Mouse (Mus musculus) inflammation-experienced regulatory T-cells, adult 6 months (primary cell): ENCODE measurements around the gene Hibadh. TPM values are rescaled to one million over a fixed set of nuclear protein-coding genes. Genes with fewer than 3 reads are reported as not detected.

Source experiments
- ATAC-seq: one replicate; pipeline ENCODE4 v1.8.0; 2017
- polyA plus RNA-seq, 3 experiments: library from polyadenylated mRNA; unstranded; fragments of 100-300 nt; shearing (Covaris generic); gene quantifications; one replicate each; pipeline ENCODE4 v1.2.1; 2017

The Hibadh gene
- polyA plus RNA-seq, 3 experiments from 2014 or later: 39.6 to 46.1 (median 42.5) TPM

GRCm38 (mm10) chr6:52638471-52639185, 1.6 kb downstream of the Hibadh start:
- ATAC-seq: no peak

- ATAC-seq: no peak
These were observed 2.9 kb downstream of the Hibadh start for GRCm38 (mm10) chr6:52637337-52637736.

DNA sequence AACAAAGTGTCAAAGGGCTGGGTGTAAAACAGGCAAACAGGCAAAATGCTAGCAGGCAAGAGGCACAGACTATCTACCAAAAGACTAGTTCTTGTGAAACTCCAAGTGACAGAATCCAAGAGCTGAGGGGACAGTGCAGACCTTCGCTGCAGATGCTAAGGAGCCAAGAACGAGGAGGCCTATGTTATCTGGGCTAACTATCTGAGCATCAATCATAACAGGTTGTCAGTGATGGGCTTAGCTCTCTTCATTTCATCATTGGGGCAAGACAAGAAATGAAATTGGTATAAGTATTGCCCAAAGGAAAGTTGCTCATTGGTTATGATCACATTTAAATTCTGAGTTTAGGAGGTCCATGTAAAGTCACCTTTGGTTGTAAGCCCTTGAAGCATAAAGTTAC, 4.8 kb downstream of the Hibadh start:
- ATAC-seq: no peak

DNA sequence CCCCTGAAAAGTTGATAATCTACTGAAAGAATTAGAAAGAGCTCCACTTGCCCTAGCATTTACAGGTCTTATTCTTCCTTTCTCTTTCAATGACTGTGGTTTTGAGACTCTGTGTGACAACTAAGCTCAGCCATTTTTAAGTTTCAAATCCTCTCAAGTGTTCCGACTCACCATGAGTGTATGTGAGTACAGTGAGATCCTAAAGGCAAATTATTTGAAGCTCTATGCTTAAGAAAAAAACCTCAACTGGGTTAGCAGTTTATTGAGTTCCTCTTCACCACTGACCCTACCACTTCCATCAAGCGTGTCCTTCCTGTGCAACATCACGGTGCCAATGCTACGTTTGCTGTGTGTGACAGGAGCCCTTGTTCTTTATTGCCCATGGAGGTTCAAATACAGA, 9.6 kb downstream of the Hibadh start:
- no peak for ATAC-seq

GRCm38 (mm10) chr6:52629180-52629579, 11.0 kb downstream of the Hibadh start:
- ATAC-seq: no peak

GRCm38 (mm10) chr6:52626735-52627134, 13.5 kb downstream of the Hibadh start:
- ATAC-seq: no peak

DNA sequence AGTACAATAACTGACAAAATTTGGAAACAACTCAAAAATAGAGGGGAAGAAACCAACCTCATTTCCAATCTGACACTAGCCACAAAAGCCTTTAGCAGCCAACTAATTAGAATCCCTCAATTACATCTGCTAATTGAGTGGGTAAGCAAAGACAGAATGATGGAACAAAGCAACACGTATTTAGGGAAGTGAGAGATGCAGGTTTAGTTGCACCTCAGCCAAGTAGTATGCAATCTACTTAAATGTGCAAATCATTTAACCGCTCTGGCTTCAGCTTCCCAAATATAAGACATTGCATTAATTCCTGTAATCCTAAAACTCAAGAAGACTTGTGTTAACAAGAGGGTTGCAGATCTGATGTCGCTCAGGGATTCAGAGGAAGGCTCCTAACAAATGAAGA, 16.4 kb downstream of the Hibadh start:
- ATAC-seq: no peak

GRCm38 (mm10) chr6:52621731-52622480, 18.3 kb downstream of the Hibadh start:
- ATAC-seq: no peak

- ATAC-seq: no peak
These were observed 20.1 kb downstream of the Hibadh start for GRCm38 (mm10) chr6:52620090-52620489.

GRCm38 (mm10) chr6:52609626-52610352, 30.4 kb downstream of the Hibadh start:
- no peak for ATAC-seq

- no peak for ATAC-seq
These were observed 32.1 kb downstream of the Hibadh start for GRCm38 (mm10) chr6:52608121-52608520.

DNA sequence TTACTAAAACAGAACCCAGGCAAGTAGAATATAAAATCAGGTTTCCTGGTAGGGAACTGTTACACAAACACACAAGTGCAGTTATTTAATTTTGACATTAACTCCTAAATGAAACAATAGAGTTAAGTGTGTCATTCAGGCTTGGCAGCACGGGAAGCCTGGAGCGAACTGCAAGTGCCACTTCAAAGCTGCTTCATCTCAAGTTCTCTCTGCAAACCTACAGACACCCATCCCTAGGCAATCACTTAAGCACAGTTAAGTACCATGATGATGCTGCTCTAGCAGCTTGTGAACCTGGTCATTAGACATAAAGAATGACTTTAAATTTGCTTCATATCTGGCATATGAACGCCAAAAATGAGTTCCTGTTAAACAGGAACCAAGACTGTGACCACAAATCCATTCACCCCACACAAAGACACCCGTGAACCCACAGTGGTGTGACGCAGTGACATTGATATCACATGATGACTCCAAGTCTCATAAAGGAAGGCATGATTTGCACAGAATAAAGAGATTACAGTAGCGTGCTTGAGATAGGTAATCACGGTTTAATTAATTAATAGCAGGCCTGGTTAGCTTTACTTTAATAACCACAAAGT, 33.3 kb downstream of the Hibadh start:
- ATAC-seq: no peak

DNA sequence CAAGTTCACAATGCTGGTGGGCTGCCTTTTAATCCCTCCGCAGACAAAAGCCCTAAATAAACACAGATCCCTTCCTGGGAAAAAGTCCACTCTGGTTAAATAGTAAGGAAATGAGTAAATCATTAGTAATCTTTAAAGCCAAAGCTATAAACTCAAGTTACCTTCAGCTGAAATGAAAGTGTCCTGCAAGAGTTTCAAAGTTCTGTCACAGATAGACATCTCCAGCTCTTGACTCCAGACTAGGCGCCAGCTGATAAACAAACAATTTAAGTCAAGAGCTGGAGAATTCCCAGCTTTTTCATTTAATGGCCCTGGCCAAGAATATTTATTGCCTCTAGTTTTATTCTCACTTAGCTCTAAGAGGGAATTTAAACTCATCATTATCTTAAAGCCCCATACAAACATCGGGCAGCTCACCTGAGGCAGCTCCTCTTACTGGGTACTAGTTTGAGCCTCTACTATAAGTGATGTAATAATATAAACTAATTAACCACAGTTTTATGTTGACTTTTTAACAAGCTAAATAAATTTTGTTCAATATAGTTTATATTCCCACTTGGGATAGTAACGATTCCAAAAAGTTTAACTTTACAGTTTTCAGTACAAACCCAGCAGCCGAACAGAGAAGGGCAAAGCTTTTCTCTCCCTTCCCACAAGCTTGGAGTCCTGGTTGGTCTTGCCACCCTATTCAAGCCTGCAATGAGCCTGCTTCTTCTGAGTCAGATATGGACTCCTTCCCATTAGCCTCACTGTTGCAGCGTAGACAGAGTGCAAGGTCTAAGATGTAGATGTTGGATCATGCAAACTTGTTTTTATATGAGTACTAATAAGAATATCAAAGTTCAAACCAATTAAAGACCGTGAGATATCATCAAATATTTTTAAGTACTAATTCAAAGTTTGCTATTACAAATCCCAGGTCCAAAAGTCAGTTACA, 38.2 kb downstream of the Hibadh start:
- no peak for ATAC-seq

GRCm38 (mm10) chr6:52601117-52601516, 39.1 kb downstream of the Hibadh start:
- no peak for ATAC-seq

- ATAC-seq: no peak
These were observed 45.4 kb downstream of the Hibadh start for GRCm38 (mm10) chr6:52594752-52595151.

DNA sequence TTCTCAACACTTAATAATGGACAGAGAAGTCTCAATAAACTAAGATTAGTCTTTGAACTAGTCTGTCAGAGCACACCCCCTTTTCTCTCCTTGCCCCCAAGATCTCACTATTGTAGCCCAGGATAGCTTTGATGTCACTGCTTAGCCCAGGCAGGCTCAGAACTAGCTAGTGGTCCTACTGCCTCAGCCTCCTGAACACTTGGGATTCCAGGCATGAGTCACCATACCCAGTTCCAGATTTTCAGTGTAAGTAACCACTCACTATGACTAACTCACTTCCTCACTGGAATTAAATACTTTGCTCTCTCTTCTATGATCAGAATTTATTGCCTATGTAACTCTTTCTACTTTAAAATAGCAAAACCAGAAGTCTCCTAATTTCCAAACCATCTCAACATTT, 53.6 kb downstream of the Hibadh start:
- no peak for ATAC-seq

GRCm38 (mm10) chr6:52584383-52584782, 55.8 kb downstream of the Hibadh start:
- ATAC-seq: no peak

GRCm38 (mm10) chr6:52581081-52581480, 59.1 kb downstream of the Hibadh start:
- no peak for ATAC-seq

DNA sequence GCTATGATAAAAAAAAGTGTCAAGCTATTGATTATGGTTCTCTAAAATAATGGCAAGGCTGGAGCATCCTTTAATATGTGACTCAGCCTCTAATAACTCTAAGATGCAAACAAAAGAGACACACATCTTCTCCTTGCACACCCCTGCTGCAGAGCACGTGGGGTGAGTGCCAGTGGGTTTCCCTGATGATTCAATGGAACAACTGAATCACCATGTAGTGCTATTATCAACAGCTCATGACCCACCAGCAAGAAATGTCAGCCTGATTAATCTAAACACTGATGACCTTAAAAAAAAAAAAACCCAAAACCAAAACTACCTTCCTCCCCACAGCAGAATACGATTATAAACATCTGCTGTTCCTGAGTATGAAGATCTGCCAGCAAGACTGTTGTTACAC, 61.9 kb downstream of the Hibadh start:
- peak; percentile 85 for ATAC-seq

DNA sequence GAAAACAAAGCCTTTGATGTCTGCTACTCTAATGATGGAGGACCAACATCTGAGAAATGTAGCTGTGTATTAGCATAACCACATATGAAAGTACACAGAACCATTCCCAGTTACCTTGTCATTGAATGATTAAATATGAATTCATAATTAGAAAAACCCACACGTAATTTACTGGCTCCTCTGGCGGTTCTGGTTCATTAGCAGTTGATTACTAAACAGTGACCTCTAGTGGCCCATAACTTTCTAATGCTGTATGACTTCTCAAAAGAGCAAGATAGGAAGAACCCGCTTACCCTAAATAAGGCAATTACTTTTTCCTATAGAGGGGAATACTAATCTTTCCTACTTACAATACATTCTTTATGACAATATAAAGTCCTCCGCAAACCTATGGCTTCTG, 62.9 kb downstream of the Hibadh start:
- ATAC-seq: peak; percentile 46

GRCm38 (mm10) chr6:52568706-52569105, 71.5 kb downstream of the Hibadh start:
- no peak for ATAC-seq
